Mouse (Mus musculus): Measurements from ENCODE around the gene Gtf2e1.

DNA sequence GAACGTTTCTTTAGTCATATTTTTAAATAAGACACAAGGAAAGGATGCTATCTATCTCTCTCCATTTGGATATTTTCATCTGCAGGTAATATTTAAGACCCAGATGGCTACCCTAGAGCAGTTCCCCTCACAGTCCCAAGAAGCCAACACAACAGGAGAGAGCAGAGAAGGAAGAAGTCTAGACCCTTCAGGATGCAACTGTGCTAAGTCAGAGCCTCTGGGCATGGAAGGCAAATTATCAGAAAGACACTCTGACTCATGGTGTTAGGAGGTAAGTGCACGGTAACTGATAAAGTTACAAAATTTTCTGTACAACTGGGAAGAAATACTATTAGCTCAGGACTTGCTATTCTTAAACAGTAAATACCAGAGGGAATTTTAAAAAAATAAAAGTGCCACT lies 20.9 kb downstream of the Gtf2e1 start:
- TF ChIP-seq CTCF (IDR thresholded peaks at IDR 0.05; ENCODE audit: borderline replicate concordance, control insufficient read depth, extremely low read depth, insufficient read depth, low read length, poor library complexity) = no peak
- no peak for TF ChIP-seq POLR2A (IDR thresholded peaks at IDR 0.05; ENCODE audit: control insufficient read depth, extremely low read depth, insufficient read depth, low read length, poor library complexity)
